Mouse (Mus musculus) ES-E14 (cell line): ENCODE measurements around the gene Gab1.

Experiments
- CHD2 ChIP-seq: IDR thresholded peaks from 2 replicates; pipeline ENCODE4 v1.6.1; 2014; ENCODE audit warnings: mild to moderate bottlenecking, low read depth, low read length, inconsistent platforms
- HCFC1 ChIP-seq: IDR thresholded peaks from 2 replicates; pipeline ENCODE4 v1.6.1; 2012; ENCODE audit warnings: low read length, inconsistent platforms, borderline replicate concordance; ENCODE audit not compliant: insufficient read depth
- MAFK ChIP-seq: IDR thresholded peaks from 2 replicates; pipeline ENCODE4 v1.6.1; 2014; ENCODE audit warnings: mild to moderate bottlenecking, low read depth, low read length, inconsistent platforms; ENCODE audit not compliant: insufficient read depth
- ZNF384 ChIP-seq: IDR thresholded peaks from 2 replicates; pipeline ENCODE4 v1.6.1; 2012; ENCODE audit warnings: low read depth, low read length, inconsistent platforms

- TF ChIP-seq CHD2 (no peak), MAFK (no peak), ZNF384 (no peak), HCFC1 (no peak)
These were observed 63.3 kb downstream of the Gab1 start for GRCm38 (mm10) chr8:80817065-80817464.
